Mouse (Mus musculus) heart, postnatal 0 days (tissue): Measurements from ENCODE around the gene Atp6v0e. TPM values are rescaled to one million over a fixed set of nuclear protein-coding genes. Genes with fewer than 3 reads are reported as not detected.

Source experiments
- ATAC-seq: fragments of 200-750 bp; cut with Nextera tagmentation; 2 replicates; pipeline ENCODE4 v1.8.0; 2017; ENCODE audit warnings: low read depth, moderate number of reproducible peaks, moderate library complexity; ENCODE audit not compliant: insufficient read depth
- DNase-seq: peaks from one replicate; pipeline ENCODE4 v3.0.0-alpha.2; 2016; ENCODE audit warnings: low spot score
- H3K27ac ChIP-seq: fragments of 300-500 bp; sonication (generic); 2 replicates; pipeline ENCODE4 v1.5.1; 2014; ENCODE audit warnings: low read depth, mild to moderate bottlenecking
- H3K27me3 ChIP-seq: fragments of 300-500 bp; sonication (generic); 2 replicates; pipeline ENCODE4 v1.6.1; 2014; ENCODE audit warnings: low read length, mixed read lengths; ENCODE audit not compliant: control insufficient read depth, insufficient read depth
- H3K36me3 ChIP-seq: fragments of 300-500 bp; sonication (generic); replicated peaks from 2 replicates; pipeline ENCODE4 v1.6.1; 2014; ENCODE audit warnings: low read length, mixed read lengths; ENCODE audit not compliant: control insufficient read depth, insufficient read depth
- H3K4me1 ChIP-seq: fragments of 300-500 bp; sonication (generic); 2 replicates; pipeline ENCODE4 v1.6.1; 2014; ENCODE audit warnings: antibody characterized with exemption; ENCODE audit not compliant: control insufficient read depth, insufficient read depth
- H3K4me2 ChIP-seq: fragments of 300-500 bp; sonication (generic); 2 replicates; pipeline ENCODE4 v1.6.1; 2014; ENCODE audit warnings: low read depth, mild to moderate bottlenecking, low read length, moderate library complexity
- H3K4me3 ChIP-seq: fragments of 300-500 bp; sonication (generic); 2 replicates; pipeline ENCODE4 v1.5.1; 2014; ENCODE audit warnings: low read depth, low read length
- H3K9ac ChIP-seq: fragments of 300-500 bp; sonication (generic); replicated peaks from 2 replicates; pipeline ENCODE4 v1.6.1; 2014; ENCODE audit warnings: low read depth, low read length, mixed read lengths
- H3K9me3 ChIP-seq: fragments of 300-500 bp; sonication (generic); replicated peaks from 2 replicates; pipeline ENCODE4 v1.6.1; 2016; ENCODE audit warnings: low read length; ENCODE audit not compliant: control insufficient read depth
- CTCF ChIP-seq: IDR thresholded peaks from 2 replicates; pipeline ENCODE4 v1.5.1; 2016; ENCODE audit warnings: antibody characterized with exemption, control low read depth, low read depth
- EP300 ChIP-seq: IDR thresholded peaks from 2 replicates; pipeline ENCODE4 v1.6.1; 2016; ENCODE audit warnings: antibody characterized with exemption, low read depth
- WGBS: fragments of 180-500 bp; shearing (Covaris S2); extraction: QIAGEN DNeasy Blood & Tissue Kit; methylation state at CpG from one replicate; pipeline ENCODE4 v1.1.7; 2014; 5-methylcytosine and 5-hydroxymethylcytosine counted together
- polyA plus RNA-seq: library from polyadenylated mRNA; unstranded; fragments of >200 nt; fragmentation: Nextera tagmentation; extraction: Ambion mirVana; gene quantifications from 2 replicates; pipeline ENCODE4 v1.2.1, GENCODE M21; 2015
- total RNA-seq: library from RNA; depleted of rRNA; stranded (reverse); fragments of >200 nt; gene quantifications from 2 replicates; pipeline ENCODE4 v1.2.3, GENCODE M21; 2014; ENCODE audit warnings: low replicate concordance

Gene Atp6v0e
- total and polyA plus RNA-seq, 2 experiments from 2014 or later: 206 to 298 TPM

DNA sequence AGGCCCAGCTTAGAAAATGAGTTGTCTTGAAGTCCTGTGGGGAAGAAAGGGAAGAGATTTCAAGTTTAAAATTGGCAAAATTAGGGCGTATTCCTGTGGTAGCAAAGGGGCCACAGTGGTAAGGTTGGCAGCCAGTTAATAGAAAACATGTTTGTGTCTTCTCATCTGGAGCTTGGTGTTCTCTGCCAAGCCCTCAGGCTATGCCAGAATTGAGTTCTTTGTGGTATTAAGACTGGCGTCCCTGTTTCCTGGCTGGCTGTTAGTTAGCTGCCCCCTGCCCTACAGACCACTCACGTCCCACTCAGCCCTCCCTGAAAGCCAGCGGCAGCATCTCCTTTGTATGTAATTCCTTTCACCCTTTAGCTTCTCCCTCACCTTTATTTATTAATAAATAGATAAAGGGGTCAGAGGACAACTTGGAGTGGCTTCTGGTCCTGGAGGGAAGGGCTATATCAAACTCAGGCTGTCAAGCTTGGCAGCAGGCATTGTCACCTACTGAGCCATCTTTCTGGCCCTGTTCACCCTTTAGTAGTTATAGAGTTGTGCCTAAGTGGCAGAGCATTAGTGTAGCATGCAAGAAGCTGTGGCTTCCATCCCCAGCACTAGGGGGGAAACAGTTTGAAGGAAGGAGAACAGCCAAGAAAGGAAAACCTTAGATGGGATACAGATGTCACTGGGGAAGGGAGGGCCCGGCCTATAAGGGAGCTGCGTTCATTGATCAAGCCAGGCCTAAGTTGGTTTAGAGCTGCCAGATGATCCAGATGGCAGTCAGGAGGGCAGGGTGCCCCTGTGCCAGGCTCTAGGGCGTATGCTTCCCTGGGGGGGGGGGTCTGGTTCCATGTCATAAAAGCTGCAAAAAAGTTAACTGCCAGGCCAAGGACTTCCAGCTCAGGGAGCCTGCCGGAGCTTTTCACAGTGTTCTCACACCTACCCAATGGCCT, 26.0 kb downstream of the Atp6v0e start:
- Histone ChIP-seq H3K27ac (no peak overlapping the region), H3K4me1 (peaks cover 7% of the 10 kb centered on the region; the same call in 1 of the 2 replicates), H3K27me3 (no peaks in the 10 kb centered on the region), H3K4me2 (no peak overlapping the region), H3K9ac (no peak overlapping the region), H3K36me3 (peaks cover 10% of the 10 kb centered on the region; the same call in 1 of the 2 replicates), H3K4me3 (no peak overlapping the region), H3K9me3 (no peaks in the 10 kb centered on the region)
- 71% methylated on average over 8 of the region's 8 CpGs for WGBS
- DNase-seq (no peak), ATAC-seq (no peak)
- TF ChIP-seq CTCF (no peak), EP300 (no peak)

GRCm38 (mm10) chr17:26689810-26690209, 26.8 kb downstream of the Atp6v0e start:
- no peak for DNase-seq
- Histone ChIP-seq H3K4me3 (no peak overlapping the region), H3K9ac (no peak overlapping the region), H3K4me2 (no peak overlapping the region), H3K27ac (no peak overlapping the region; the same call in 1 of the 2 replicates), H3K36me3 (peaks cover 3% of the 10 kb centered on the region; the same call in 1 of the 2 replicates), H3K27me3 (no peaks in the 10 kb centered on the region), H3K9me3 (no peaks in the 10 kb centered on the region), H3K4me1 (peaks cover 7% of the 10 kb centered on the region; the same call in 1 of the 2 replicates)
- TF ChIP-seq EP300 (no peak), CTCF (no peak)
- ATAC-seq: no peak
- 74% methylated on average over 2 of the region's 2 CpGs for WGBS

DNA sequence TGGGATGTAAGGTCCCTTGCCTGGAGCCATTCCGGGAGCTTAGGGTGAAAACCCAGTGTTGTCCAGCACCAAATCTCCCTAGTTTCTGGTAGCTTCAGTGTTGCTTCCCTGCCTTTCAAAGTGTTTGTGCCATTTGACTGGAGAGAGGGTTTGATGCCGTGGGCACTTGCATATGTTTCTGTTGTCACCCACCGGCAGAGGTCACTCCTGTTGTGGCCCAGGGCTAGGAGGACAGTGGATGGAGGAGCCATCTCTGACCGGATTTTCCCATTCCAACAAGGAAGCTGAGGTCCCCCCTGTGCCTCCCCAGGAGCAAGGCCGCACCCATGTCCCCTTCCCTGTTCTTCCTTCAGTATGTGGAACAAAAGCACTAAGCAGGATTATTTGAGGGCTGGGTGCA, 27.2 kb downstream of the Atp6v0e start:
- ATAC-seq: no peak
- no peaks in the 10 kb centered on the region for H3K9me3 ChIP-seq
- no peak for TF ChIP-seq EP300
- TF ChIP-seq CTCF: peak; percentile 35; the same call in 1 of the 2 replicates
- peaks cover 7% of the 10 kb centered on the region; the same call in 1 of the 2 replicates for H3K4me1 ChIP-seq
- H3K36me3 ChIP-seq: no peaks in the 10 kb centered on the region
- DNase-seq: no peak
- 67% methylated on average over 5 of the region's 5 CpGs for WGBS
- no peak overlapping the region for H3K9ac ChIP-seq
- H3K4me3 ChIP-seq: no peak overlapping the region
- no peak overlapping the region; the same call in 1 of the 2 replicates for H3K27ac ChIP-seq
- H3K4me2 ChIP-seq: no peak overlapping the region
- H3K27me3 ChIP-seq: no peaks in the 10 kb centered on the region

DNA sequence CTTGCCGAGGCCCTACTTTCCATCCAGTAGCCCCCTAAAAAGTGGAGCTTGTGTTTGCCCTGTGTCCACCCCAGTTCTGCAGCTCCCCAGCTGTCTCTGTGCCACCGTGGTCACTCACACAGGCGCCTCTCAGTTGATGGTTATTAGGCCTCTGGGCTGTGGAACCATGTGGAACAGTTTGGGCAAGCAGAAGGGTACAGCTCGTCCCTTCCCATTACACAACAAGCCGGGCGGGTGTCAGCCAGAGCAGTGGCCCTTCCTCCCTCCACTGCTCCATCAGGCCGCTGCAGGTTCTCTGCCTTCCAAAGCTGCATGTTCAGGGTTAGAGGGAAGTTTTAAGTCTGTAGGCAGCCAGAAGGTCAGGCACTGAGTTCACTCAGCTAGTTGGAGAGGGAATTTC, 28.1 kb downstream of the Atp6v0e start:
- H3K27ac ChIP-seq: no peak overlapping the region
- no peaks in the 10 kb centered on the region for H3K9me3 ChIP-seq
- H3K4me3 ChIP-seq: no peak overlapping the region
- no peaks in the 10 kb centered on the region for H3K27me3 ChIP-seq
- ATAC-seq (no peak), DNase-seq (no peak)
- H3K4me2 ChIP-seq: no peak overlapping the region
- H3K4me1 ChIP-seq: peaks cover 7% of the 10 kb centered on the region; the same call in 1 of the 2 replicates
- 86% methylated on average over 7 of the region's 7 CpGs for WGBS
- H3K36me3 ChIP-seq: peaks cover 7% of the 10 kb centered on the region
- TF ChIP-seq CTCF: no peak
- no peak for TF ChIP-seq EP300
- no peak overlapping the region for H3K9ac ChIP-seq

DNA sequence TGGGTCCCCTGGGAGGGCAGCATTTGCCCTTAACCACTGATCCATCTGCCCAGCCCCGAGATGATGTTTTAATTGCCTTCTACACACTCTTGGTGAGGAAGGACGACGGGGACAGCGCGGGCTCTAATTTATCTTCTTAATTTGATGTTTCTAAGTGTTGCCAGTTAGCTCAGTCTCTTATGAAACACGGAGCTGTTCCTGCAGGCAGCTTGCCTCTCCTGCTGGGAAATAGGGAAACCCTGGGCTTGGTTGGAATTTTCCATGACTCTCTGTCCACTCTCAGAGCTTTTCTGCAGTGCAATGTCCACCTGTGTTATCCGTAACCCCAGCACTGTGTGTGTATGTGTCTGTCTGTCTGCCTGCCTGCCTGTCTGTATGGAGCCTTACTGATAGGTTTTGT, 30.4 kb downstream of the Atp6v0e start:
- no peak for ATAC-seq
- no peak for DNase-seq
- H3K27ac ChIP-seq: no peak overlapping the region
- TF ChIP-seq EP300: no peak
- TF ChIP-seq CTCF: no peak
- H3K27me3 ChIP-seq: no peaks in the 10 kb centered on the region
- no peak overlapping the region for H3K4me2 ChIP-seq
- H3K4me1 ChIP-seq: peaks cover 7% of the 10 kb centered on the region; the same call in 1 of the 2 replicates
- no peak overlapping the region for H3K4me3 ChIP-seq
- H3K9me3 ChIP-seq: no peaks in the 10 kb centered on the region
- peaks cover 24% of the 10 kb centered on the region for H3K36me3 ChIP-seq
- H3K9ac ChIP-seq: no peak overlapping the region
- WGBS: 74% methylated on average over 7 of the region's 7 CpGs
